Mouse (Mus musculus) kidney, adult 2 months (tissue): ENCODE results near the gene Lingo3. TPM values are rescaled to one million over a fixed set of nuclear protein-coding genes. Genes with fewer than 3 reads are reported as not detected.

ENCODE experiments used
- DNase-seq: peaks from one replicate; pipeline ENCODE4 v3.0.0; 2021
- H3K27ac ChIP-seq: fragments of 200-500 bp; 2 replicates; pipeline ENCODE4 v1.5.1; 2012; ENCODE audit warnings: low read depth, low read length, control low read depth, inconsistent platforms; ENCODE audit not compliant: insufficient read depth
- H3K27me3 ChIP-seq: fragments of 200-500 bp; replicated peaks from 2 replicates; pipeline ENCODE4 v1.6.1; 2012; ENCODE audit warnings: mild to moderate bottlenecking, moderate library complexity, low read length, inconsistent platforms; ENCODE audit not compliant: control insufficient read depth, insufficient read depth
- H3K36me3 ChIP-seq: fragments of 200-500 bp; 2 replicates; pipeline ENCODE4 v1.6.1; 2012; ENCODE audit warnings: mild to moderate bottlenecking, moderate library complexity, low read length, inconsistent platforms; ENCODE audit not compliant: control insufficient read depth, insufficient read depth
- H3K4me1 ChIP-seq: fragments of 200-500 bp; 2 replicates; pipeline ENCODE4 v1.6.1; 2011; ENCODE audit warnings: low read length; ENCODE audit not compliant: control insufficient read depth, insufficient read depth
- H3K4me3 ChIP-seq: fragments of 200-500 bp; 2 replicates; pipeline ENCODE4 v1.5.1; 2011; ENCODE audit warnings: mild to moderate bottlenecking, low read depth, low read length, control low read depth; ENCODE audit not compliant: insufficient read depth
- CTCF ChIP-seq: fragments of 200-500 bp; conservative IDR thresholded peaks from 2 replicates; pipeline ENCODE4 v1.5.1; 2011; ENCODE audit warnings: low read depth, mild to moderate bottlenecking, control low read depth, low read length, moderate library complexity, mixed read lengths; ENCODE audit not compliant: insufficient read depth, insufficient read length
- POLR2A ChIP-seq: fragments of 200-500 bp; IDR thresholded peaks from one replicate; pipeline ENCODE4 v1.6.1; 2011; ENCODE audit warnings: low read depth, low read length, control low read depth
- WGBS: fragments of 180-500 bp; shearing (Covaris S2); methylation state at CpG from one replicate; pipeline ENCODE4 v1.1.7; 2018; 5-methylcytosine and 5-hydroxymethylcytosine counted together
- polyA plus RNA-seq: library from polyadenylated mRNA; depleted of rRNA; stranded (reverse); fragments of >200 nt; gene quantifications from 2 replicates; pipeline ENCODE4 v1.2.3, GENCODE M21; 2012; rRNA removed

The Lingo3 gene
- polyA plus RNA-seq: 0.03 and 0.09 TPM in 2 replicates

DNA sequence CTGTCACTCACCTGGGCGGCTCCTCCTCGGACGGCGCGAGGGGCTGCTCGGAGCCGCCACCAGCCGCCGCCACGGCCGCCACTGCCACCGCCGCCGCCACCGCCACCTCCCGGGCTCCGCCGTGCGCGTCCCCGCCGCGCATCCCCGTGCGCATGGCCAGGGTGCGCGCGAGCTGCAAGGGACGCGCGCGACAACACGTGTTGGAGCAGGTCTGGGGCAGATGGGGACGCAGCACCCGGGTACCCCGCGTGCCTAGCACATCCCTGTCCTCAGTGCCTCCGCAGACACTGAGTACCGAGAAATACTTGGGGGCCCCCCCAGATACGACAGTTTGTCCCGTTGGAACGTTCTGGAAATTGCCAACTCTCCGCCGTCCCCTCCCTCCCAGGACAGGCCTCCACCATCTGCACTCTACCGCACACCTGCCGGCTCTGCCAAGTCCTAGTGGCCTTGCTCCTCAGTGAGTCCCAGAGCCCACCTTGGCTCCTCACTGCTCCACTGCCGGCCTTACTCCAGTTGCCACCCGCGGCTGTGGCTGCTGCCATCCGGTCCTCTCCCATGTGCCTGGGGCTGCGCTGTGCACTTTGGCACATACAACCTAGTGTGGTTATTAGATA, at the start of gene Lingo3:
Gene Lingo3, minus strand, starts transcription at position 109 of the 617 bp plus-strand sequence.
- H3K4me3 ChIP-seq: no peak within 1 kb of the TSS
- WGBS: 4% methylated on average over 51 of the region's 51 CpGs
- TF ChIP-seq CTCF: no peak
- TF ChIP-seq POLR2A: no peak
- no peaks in the 10 kb centered on the region for H3K36me3 ChIP-seq
- no peaks in the 10 kb centered on the region; the same call in 1 of the 2 replicates for H3K27me3 ChIP-seq
- no peak for DNase-seq
- no peaks in the 10 kb centered on the region for H3K4me1 ChIP-seq
- H3K27ac ChIP-seq: no peak within 1 kb of the TSS

DNA sequence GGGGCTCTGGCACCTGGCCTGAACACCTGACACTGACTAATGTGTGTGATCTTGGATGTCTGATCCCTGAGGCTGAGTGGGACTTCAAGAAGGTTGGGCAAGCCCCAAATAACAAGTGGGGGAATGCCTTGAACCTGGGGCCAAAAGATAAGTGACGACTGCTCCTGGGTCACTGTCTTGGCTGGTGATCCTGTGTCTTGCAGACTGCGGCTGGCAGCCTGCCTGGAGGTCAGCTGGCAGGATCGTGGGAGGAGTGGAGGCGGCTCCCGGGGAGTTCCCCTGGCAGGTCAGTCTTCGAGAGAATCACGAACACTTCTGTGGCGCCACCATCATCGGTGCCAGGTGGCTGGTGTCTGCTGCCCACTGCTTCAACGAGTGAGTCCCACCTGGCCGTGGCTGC, 43.3 kb upstream of the Lingo3 start:
- TF ChIP-seq POLR2A (no peak), CTCF (no peak)
- WGBS: 9% methylated on average over 11 of the region's 11 CpGs
- Histone ChIP-seq H3K36me3 (no peaks in the 10 kb centered on the region), H3K4me1 (no peaks in the 10 kb centered on the region), H3K27ac (no peak overlapping the region), H3K4me3 (no peak overlapping the region), H3K27me3 (no peaks in the 10 kb centered on the region)
- peak; percentile 90 for DNase-seq

DNA sequence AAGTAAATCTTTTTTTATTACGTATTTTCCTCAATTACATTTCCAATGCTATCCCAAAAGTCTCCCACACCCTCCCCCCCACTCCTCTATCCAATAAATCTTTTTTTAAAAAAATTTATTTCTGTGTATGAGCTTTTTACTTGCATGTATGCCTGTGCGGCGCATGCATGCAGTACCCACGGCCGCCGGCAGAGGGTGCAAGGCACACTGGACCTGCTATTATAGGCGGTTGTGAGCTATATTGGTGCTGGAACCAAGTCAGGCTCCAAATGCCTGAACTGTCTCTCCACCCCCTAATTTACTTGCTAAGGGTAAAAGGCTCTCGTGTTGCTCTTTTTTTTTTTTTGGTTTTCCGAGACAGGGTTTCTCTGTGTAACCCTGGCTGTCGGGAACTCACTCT, 37.5 kb upstream of the Lingo3 start:
- Histone ChIP-seq H3K27me3 (no peaks in the 10 kb centered on the region), H3K4me1 (no peaks in the 10 kb centered on the region), H3K27ac (no peak overlapping the region), H3K4me3 (no peak overlapping the region), H3K36me3 (no peaks in the 10 kb centered on the region)
- WGBS: 25% methylated on average over 10 of the region's 10 CpGs
- TF ChIP-seq POLR2A (no peak), CTCF (peak; percentile 79)
- peak; percentile 81 for DNase-seq

DNA sequence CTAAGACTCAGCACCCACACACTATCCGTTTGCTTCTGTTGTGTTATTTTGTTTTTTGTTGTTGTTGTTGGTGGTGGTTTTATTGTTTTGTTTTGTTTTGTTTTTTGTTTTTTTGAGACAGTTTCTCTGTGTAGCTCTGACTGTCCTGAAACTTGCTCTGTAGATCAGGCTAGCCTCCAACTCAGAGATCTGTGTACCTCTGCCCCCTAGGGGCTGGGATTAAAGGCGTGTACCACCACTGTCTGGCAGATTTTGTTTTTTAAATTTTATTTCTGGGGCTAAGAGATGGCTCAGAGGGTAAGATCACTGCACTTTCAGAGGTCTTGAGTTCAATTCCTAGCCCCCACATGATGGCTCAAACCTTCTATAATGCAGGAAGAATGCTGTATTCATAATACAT, 37.1 kb upstream of the Lingo3 start:
- DNase-seq: no peak
- 71% methylated on average over 2 of the region's 2 CpGs for WGBS
- H3K27me3 ChIP-seq: no peaks in the 10 kb centered on the region
- no peaks in the 10 kb centered on the region for H3K36me3 ChIP-seq
- no peak overlapping the region for H3K27ac ChIP-seq
- no peaks in the 10 kb centered on the region for H3K4me1 ChIP-seq
- TF ChIP-seq POLR2A (no peak), CTCF (0 out of 2 replicates have a peak, but pooled peaks have one; percentile 10)
- H3K4me3 ChIP-seq: no peak overlapping the region

DNA sequence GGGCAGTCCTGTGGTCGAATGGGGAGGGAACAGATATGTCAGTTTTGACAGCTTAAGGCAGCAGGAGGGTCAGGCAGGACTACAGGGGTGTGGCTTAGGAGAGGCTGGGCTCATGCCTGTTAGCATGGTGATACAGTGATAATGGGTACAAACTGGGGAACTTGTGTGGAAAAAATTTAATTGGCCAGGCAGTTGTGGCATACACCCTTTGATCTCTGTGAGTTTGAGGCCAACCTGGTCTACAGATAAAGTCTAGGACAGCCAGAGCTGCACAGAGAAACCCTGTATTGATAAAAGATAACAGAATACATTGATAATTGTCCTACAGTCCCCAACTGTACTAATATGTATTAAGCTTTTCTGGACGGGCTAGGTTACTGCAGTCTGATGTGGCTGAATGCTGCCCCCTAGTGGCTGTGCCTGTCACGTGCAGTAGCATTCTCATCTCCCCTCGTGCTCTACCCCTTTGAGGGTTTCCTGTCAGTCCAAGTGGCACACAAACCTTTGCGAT, 36.3 kb upstream of the Lingo3 start:
- H3K4me1 ChIP-seq: no peaks in the 10 kb centered on the region
- DNase-seq: peak; percentile 70
- 14% methylated on average over 5 of the region's 5 CpGs for WGBS
- no peak for TF ChIP-seq POLR2A
- peak; percentile 97 for TF ChIP-seq CTCF
- no peak overlapping the region for H3K27ac ChIP-seq
- H3K27me3 ChIP-seq: no peaks in the 10 kb centered on the region
- H3K4me3 ChIP-seq: no peak overlapping the region
- no peaks in the 10 kb centered on the region for H3K36me3 ChIP-seq

DNA sequence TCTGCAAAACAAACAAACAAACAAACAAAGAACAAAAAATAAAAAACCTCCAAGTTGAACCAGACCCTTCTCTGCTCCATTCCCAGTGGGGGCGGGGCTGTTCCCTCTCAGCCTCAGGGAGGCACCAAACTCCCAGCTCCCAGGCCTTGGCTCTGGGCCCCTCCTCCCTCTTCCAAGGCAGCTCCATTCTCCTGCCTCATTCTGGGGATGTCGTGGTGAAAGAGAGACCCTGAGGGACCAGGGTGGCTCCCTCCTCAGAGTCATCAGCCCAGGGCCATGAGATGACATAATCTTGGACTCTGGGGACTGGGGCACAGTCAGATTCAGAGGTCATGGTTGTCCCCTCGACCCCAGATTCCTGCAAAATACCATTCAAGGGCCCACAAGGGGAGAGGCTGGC, 32.8 kb upstream of the Lingo3 start:
- WGBS: 34% methylated on average over 3 of the region's 3 CpGs
- H3K4me3 ChIP-seq: no peak overlapping the region
- no peaks in the 10 kb centered on the region for H3K27me3 ChIP-seq
- H3K4me1 ChIP-seq: no peaks in the 10 kb centered on the region
- no peak for DNase-seq
- TF ChIP-seq POLR2A (no peak), CTCF (no peak)
- no peak overlapping the region for H3K27ac ChIP-seq
- no peaks in the 10 kb centered on the region for H3K36me3 ChIP-seq

DNA sequence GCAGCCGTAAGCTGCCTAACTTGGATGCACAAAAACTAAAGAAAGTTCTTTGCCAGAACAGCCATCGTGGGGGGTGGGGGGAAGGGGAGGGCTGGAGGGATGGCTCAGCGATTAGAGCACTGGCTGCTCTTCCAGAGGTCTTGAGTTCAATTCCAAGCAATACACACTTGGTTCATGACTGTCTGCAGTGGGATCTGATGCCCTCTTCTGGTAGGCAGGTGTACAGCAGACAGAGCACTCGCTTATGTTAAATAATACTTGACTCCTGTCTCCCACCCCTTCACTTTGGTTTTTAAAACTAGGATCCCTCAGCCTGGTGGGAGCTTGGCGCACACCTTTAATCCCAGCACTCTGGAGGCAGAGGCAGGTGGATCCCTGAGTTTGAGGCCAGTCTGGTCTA, 32.2 kb upstream of the Lingo3 start:
- WGBS: 25% methylated on average over 5 of the region's 5 CpGs
- Histone ChIP-seq H3K4me3 (no peak overlapping the region), H3K27ac (no peak overlapping the region), H3K36me3 (no peaks in the 10 kb centered on the region), H3K4me1 (no peaks in the 10 kb centered on the region; the same call in 1 of the 2 replicates), H3K27me3 (no peaks in the 10 kb centered on the region)
- TF ChIP-seq CTCF (peak; percentile 84), POLR2A (no peak)
- peak; percentile 69 for DNase-seq
